Mouse (Mus musculus) stomach, postnatal 0 days (tissue): ENCODE measurements at regions not wholly inside any gene's neighbourhood (a gene's known extent, or its start where the extent isn't known, plus 50 kb on each side); places are given as distances from the start of the nearest gene placed in this dataset.
"Not testable (repeated sequence)": the region's sequence is repeated elsewhere in the genome, so short reads cannot be mapped to it uniquely, and the experiment has no call there.

Experiments used
- ATAC-seq: fragments of 200-750 bp; cut with Nextera tagmentation; 2 replicates; pipeline ENCODE4 v1.8.0; 2017; ENCODE audit not compliant: low FRiP score, low TSS enrichment
- DNase-seq: peaks from one replicate; pipeline ENCODE4 v3.0.0-alpha.2; 2016; ENCODE audit warnings: low spot score
- H3K27ac ChIP-seq: fragments of 300-500 bp; sonication (generic); replicated peaks from 2 replicates; pipeline ENCODE4 v1.5.1; 2014; ENCODE audit warnings: mild to moderate bottlenecking, control low read depth
- H3K27me3 ChIP-seq: fragments of 300-500 bp; sonication (generic); 2 replicates; pipeline ENCODE4 v1.6.1; 2014; ENCODE audit warnings: low read length; ENCODE audit not compliant: control insufficient read depth, insufficient read depth
- H3K36me3 ChIP-seq: fragments of 300-500 bp; sonication (generic); 2 replicates; pipeline ENCODE4 v1.6.1; 2014; ENCODE audit warnings: low read length, mixed read lengths; ENCODE audit not compliant: control insufficient read depth, insufficient read depth
- H3K4me1 ChIP-seq: fragments of 300-500 bp; sonication (generic); replicated peaks from 2 replicates; pipeline ENCODE4 v1.6.1; 2014; ENCODE audit warnings: antibody characterized with exemption; ENCODE audit not compliant: control insufficient read depth, insufficient read depth
- H3K4me2 ChIP-seq: fragments of 300-500 bp; sonication (generic); replicated peaks from 2 replicates; pipeline ENCODE4 v1.6.1; 2014; ENCODE audit warnings: low read depth, mild to moderate bottlenecking, control low read depth, moderate library complexity
- H3K4me3 ChIP-seq: fragments of 300-500 bp; sonication (generic); 2 replicates; pipeline ENCODE4 v1.5.1; 2014; ENCODE audit warnings: low read depth, low read length, control low read depth
- H3K9ac ChIP-seq: fragments of 300-500 bp; sonication (generic); 2 replicates; pipeline ENCODE4 v1.6.1; 2014; ENCODE audit warnings: mild to moderate bottlenecking, low read length, control low read depth, mixed read lengths
- H3K9me3 ChIP-seq: fragments of 300-500 bp; sonication (generic); 2 replicates; pipeline ENCODE4 v1.6.1; 2016; ENCODE audit warnings: low read length; ENCODE audit not compliant: control insufficient read depth
- CTCF ChIP-seq: IDR thresholded peaks from 2 replicates; pipeline ENCODE4 v1.5.1; 2016; ENCODE audit warnings: antibody characterized with exemption, low read depth, mild to moderate bottlenecking, moderate library complexity
- EP300 ChIP-seq: optimal IDR thresholded peaks from 2 replicates; pipeline ENCODE3; 2016; ENCODE audit warnings: antibody characterized with exemption
- WGBS: fragments of 180-500 bp; shearing (Covaris S2); extraction: QIAGEN DNeasy Blood & Tissue Kit; methylation state at CpG from one replicate; pipeline ENCODE4 v1.1.7; 2014; 5-methylcytosine and 5-hydroxymethylcytosine counted together

GRCm38 (mm10) chr17:48723286-48723685 is 208.9 kb upstream of the Lrfn2 start:
- H3K4me3 ChIP-seq: no peak overlapping the region
- H3K4me2 ChIP-seq: no peak overlapping the region
- ATAC-seq: no peak
- TF ChIP-seq CTCF: no peak
- TF ChIP-seq EP300: no peak
- WGBS: 64% methylated on average over 10 of the region's 10 CpGs
- no peaks in the 10 kb centered on the region for H3K4me1 ChIP-seq
- H3K27me3 ChIP-seq: no peaks in the 10 kb centered on the region
- no peaks in the 10 kb centered on the region for H3K9me3 ChIP-seq
- H3K36me3 ChIP-seq: no peaks in the 10 kb centered on the region
- DNase-seq: no peak
- no peak overlapping the region for H3K9ac ChIP-seq
- H3K27ac ChIP-seq: no peak overlapping the region

DNA sequence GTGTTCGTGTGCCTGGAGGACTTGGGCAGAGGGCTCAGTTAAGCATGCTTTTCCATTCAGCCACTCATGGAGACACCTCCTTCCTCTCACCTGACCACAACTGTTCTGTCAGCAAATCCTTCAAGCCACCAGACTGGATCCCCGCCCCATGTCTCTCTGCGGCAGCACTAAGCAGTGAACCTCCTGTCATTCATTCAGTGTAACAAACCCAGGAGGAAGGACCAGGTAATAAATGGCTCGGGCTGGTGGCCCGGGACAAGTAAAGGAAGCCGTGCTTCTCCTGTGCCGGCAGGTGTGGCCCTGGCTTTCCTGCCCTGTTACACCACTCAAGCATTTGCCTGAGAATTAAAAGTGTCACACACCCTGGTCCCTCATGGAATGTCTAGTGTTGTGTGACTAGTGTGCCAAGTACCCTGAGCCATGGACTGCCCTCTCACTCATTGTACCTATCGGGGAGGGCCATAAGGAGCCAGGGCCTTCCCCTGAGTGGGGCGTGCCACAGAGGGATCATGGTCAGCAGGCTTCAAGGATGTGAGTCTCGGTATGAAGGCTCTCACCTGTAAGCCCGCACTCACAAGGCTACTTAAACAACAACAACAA is 207.6 kb upstream of the Lrfn2 start:
- Histone ChIP-seq H3K9me3 (no peaks in the 10 kb centered on the region), H3K4me1 (no peaks in the 10 kb centered on the region), H3K36me3 (no peaks in the 10 kb centered on the region), H3K4me2 (no peak overlapping the region), H3K4me3 (no peak overlapping the region), H3K9ac (no peak overlapping the region), H3K27ac (no peak overlapping the region), H3K27me3 (no peaks in the 10 kb centered on the region)
- TF ChIP-seq EP300: no peak
- TF ChIP-seq CTCF: no peak
- peak; percentile 42; the same call in 1 of the 2 replicates for ATAC-seq
- WGBS: 62% methylated on average over 11 of the region's 11 CpGs
- DNase-seq: no peak

GRCm38 (mm10) chr17:48726460-48726859 is 205.7 kb upstream of the Lrfn2 start:
- no peaks in the 10 kb centered on the region for H3K27me3 ChIP-seq
- no peaks in the 10 kb centered on the region for H3K4me1 ChIP-seq
- ATAC-seq (no peak), DNase-seq (no peak)
- 41% methylated on average over 3 of the region's 3 CpGs for WGBS
- TF ChIP-seq EP300 (no peak), CTCF (no peak)
- H3K36me3 ChIP-seq: no peaks in the 10 kb centered on the region
- no peak overlapping the region for H3K27ac ChIP-seq
- no peak overlapping the region for H3K9ac ChIP-seq
- H3K9me3 ChIP-seq: no peaks in the 10 kb centered on the region
- H3K4me3 ChIP-seq: no peak overlapping the region
- H3K4me2 ChIP-seq: no peak overlapping the region

GRCm38 (mm10) chr17:48733801-48734200 is 198.4 kb upstream of the Lrfn2 start:
- H3K27me3 ChIP-seq: no peaks in the 10 kb centered on the region
- H3K9me3 ChIP-seq: no peaks in the 10 kb centered on the region
- 69% methylated on average over 9 of the region's 9 CpGs for WGBS
- ATAC-seq: no peak
- H3K36me3 ChIP-seq: no peaks in the 10 kb centered on the region
- no peak overlapping the region for H3K4me2 ChIP-seq
- no peaks in the 10 kb centered on the region for H3K4me1 ChIP-seq
- H3K9ac ChIP-seq: no peak overlapping the region
- no peak for TF ChIP-seq EP300
- TF ChIP-seq CTCF: no peak
- H3K4me3 ChIP-seq: no peak overlapping the region
- DNase-seq: no peak
- no peak overlapping the region for H3K27ac ChIP-seq

GRCm38 (mm10) chr17:48737181-48737580 is 195.0 kb upstream of the Lrfn2 start:
- 57% methylated on average over 2 of the region's 2 CpGs for WGBS
- not testable (repeated sequence) for H3K9me3 ChIP-seq

DNA sequence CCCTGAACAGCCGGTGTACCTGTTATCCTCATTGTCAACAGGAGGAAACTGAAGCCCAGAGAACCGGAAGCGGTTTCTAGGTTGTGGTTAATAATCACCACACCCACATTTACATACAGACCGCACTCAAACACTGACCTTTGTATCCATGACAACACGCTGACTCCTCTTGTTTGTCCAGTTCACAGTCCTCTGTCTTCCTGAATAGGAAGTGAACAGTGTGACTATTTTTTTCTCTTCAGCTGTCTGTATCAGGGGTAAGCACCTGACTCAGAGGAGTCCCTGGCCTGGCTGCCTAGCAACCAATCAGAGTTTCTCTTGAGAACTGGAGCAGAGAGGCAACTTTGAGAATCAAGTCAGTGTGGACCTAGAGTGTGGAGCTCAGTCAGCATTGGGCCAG is 193.5 kb upstream of the Lrfn2 start:
- DNase-seq (peak; percentile 56), ATAC-seq (peak; percentile 98)
- H3K4me1 ChIP-seq: no peaks in the 10 kb centered on the region
- no peaks in the 10 kb centered on the region for H3K36me3 ChIP-seq
- 52% methylated on average over 5 of the region's 5 CpGs for WGBS
- H3K9ac ChIP-seq: no peak overlapping the region
- TF ChIP-seq CTCF (no peak), EP300 (no peak)
- no peak overlapping the region for H3K4me2 ChIP-seq
- H3K9me3 ChIP-seq: no peaks in the 10 kb centered on the region
- H3K27ac ChIP-seq: no peak overlapping the region
- H3K27me3 ChIP-seq: no peaks in the 10 kb centered on the region
- no peak overlapping the region for H3K4me3 ChIP-seq

More at GRCm38 (mm10) chr17:48737181-48737580, 195.0 kb upstream of the Lrfn2 start:
- not testable (repeated sequence) for H3K4me1 ChIP-seq, ATAC-seq, H3K27ac ChIP-seq, H3K36me3 ChIP-seq, H3K4me3 ChIP-seq, H3K27me3 ChIP-seq, DNase-seq, H3K4me2 ChIP-seq, H3K9ac ChIP-seq
